In genomic region chr6:118373294-118373693, GRCm38 (mm10) we compare ENCODE assay signal across 8 mouse cellular contexts. TPM values are rescaled to one million over a fixed set of nuclear protein-coding genes. Genes with fewer than 3 reads are reported as not detected.
DNase-seq lines count a peak whose midpoint lies in the region; ATAC-seq and TF ChIP-seq lines count a peak whose summit lies in the region.

No protein-coding gene starts in this region.

- H3K9me3 ChIP-seq in kidney, embryonic 16.5 days (ENCODE audit: low read length): no peaks in the 10 kb centered on the region
- no peaks in the 10 kb centered on the region for H3K9me3 ChIP-seq in MEL (replicated peaks; ENCODE audit: insufficient read depth, low read length)
- H3K9me3 ChIP-seq in midbrain, embryonic 16.5 days (replicated peaks; ENCODE audit: control insufficient read depth, low read length, poor library complexity, severe bottlenecking): no peaks in the 10 kb centered on the region

- no peaks in the 10 kb centered on the region for H3K79me2 ChIP-seq in MEL (ENCODE audit: control insufficient read depth, insufficient read depth, low read length, poor library complexity)

- TF ChIP-seq EP300 in MEL (IDR thresholded peaks at IDR 0.05; ENCODE audit: low read depth in 1 of 2, low read length in 2 of 2): no peak

- TF ChIP-seq RAD21 in MEL (IDR thresholded peaks at IDR 0.05; ENCODE audit: low read depth, low read length): peak; percentile 48

- peak; percentile 62 to 80 (median 75) for TF ChIP-seq CTCF in MEL (IDR thresholded peaks at IDR 0.05 in 2 of 3, conservative IDR thresholded peaks at IDR 0.05 in 1 of 3; ENCODE audit: control insufficient read depth in 1 of 3, insufficient read depth in 1 of 3, low read depth in 2 of 3, low read length in 3 of 3, poor library complexity in 1 of 3, severe bottlenecking in 1 of 3)

- peaks cover 8% of the 10 kb centered on the region; the same call in 1 of the 2 replicates for H3K27me3 ChIP-seq in kidney, embryonic 16.5 days (ENCODE audit: insufficient read depth, low read length)
- H3K27me3 ChIP-seq in MEL (ENCODE audit: control insufficient read depth in 1 of 2, insufficient read depth in 2 of 2, low read length in 2 of 2): no peaks in the 10 kb centered on the region
- H3K27me3 ChIP-seq in midbrain, embryonic 16.5 days (ENCODE audit: control insufficient read depth, insufficient read depth, low read depth, low read length): no peaks in the 10 kb centered on the region

- intact Hi-C loops in gastrocnemius, postnatal 14 days (cut with DNase I; ENCODE audit: low total_unique reads): no loop called here
- intact Hi-C loops in left cerebral cortex, postnatal 14 days (cut with DNase I): no loop called here

- no peak overlapping the region for H3K4me3 ChIP-seq in kidney, embryonic 16.5 days (ENCODE audit: low read length)
- no peak overlapping the region for H3K4me3 ChIP-seq in MEL (ENCODE audit: control insufficient read depth in 1 of 2, insufficient read depth in 1 of 2, low read depth in 2 of 2, low read length in 2 of 2)
- no peak overlapping the region for H3K4me3 ChIP-seq in midbrain, embryonic 16.5 days (ENCODE audit: low read depth, low read length)

- no peak overlapping the region for H3K27ac ChIP-seq in kidney, embryonic 16.5 days (ENCODE audit: low read length)
- no peak overlapping the region for H3K27ac ChIP-seq in MEL (ENCODE audit: control insufficient read depth, low read depth, low read length)
- no peak overlapping the region for H3K27ac ChIP-seq in midbrain, embryonic 16.5 days (ENCODE audit: low read length)

- no peaks in the 10 kb centered on the region for H3K36me3 ChIP-seq in kidney, embryonic 16.5 days (ENCODE audit: insufficient read depth, low read length)
- H3K36me3 ChIP-seq in MEL (ENCODE audit: control insufficient read depth in 1 of 2, insufficient read depth in 2 of 2, low read length in 2 of 2): no peaks in the 10 kb centered on the region
- H3K36me3 ChIP-seq in midbrain, embryonic 16.5 days (ENCODE audit: control insufficient read depth, insufficient read depth, low read length): no peaks in the 10 kb centered on the region

- no peak for TF ChIP-seq POLR2A in MEL (IDR thresholded peaks at IDR 0.05; ENCODE audit: control insufficient read depth in 1 of 2, insufficient read depth in 1 of 2, low read depth in 1 of 2, low read length in 2 of 2, poor library complexity in 1 of 2)

- no peaks in the 10 kb centered on the region for H3K4me1 ChIP-seq in kidney, embryonic 16.5 days (ENCODE audit: insufficient read depth, low read length)
- no peaks in the 10 kb centered on the region for H3K4me1 ChIP-seq in MEL (ENCODE audit: control insufficient read depth in 1 of 2, insufficient read depth in 2 of 2, low read length in 2 of 2)
- H3K4me1 ChIP-seq in midbrain, embryonic 16.5 days (ENCODE audit: control insufficient read depth, insufficient read depth, low read length): no peaks in the 10 kb centered on the region

- WGBS in kidney, embryonic 16.5 days: 30% methylated on average over 5 of the region's 5 CpGs
- 38% methylated on average over 5 of the region's 5 CpGs for WGBS in midbrain, embryonic 16.5 days

- no peak overlapping the region for H3K4me2 ChIP-seq in kidney, embryonic 16.5 days (replicated peaks; ENCODE audit: low read depth, low read length)
- no peak overlapping the region for H3K4me2 ChIP-seq in midbrain, embryonic 16.5 days (ENCODE audit: low read length)

- ATAC-seq in kidney, embryonic 16.5 days (ENCODE audit: low FRiP score, low TSS enrichment): no peak
- no peak for ATAC-seq in midbrain, embryonic 16.5 days

- peak; percentile 39 for DNase-seq in kidney, adult 9 months
- DNase-seq in MEL (ENCODE audit: low read depth, low spot score): no peak
- peak; percentile 10 for DNase-seq in c-Kit-positive CD71-positive TER-119-negative erythroid progenitor cells, embryonic 14.5 days (ENCODE audit: low read depth)
- peak; percentile 67 for DNase-seq in gastrocnemius, postnatal 14 days
- peak; percentile 39 to 44 for DNase-seq in left cerebral cortex, postnatal 14 days (ENCODE audit: low spot score in 2 of 2)
- peak; percentile 65 for DNase-seq in retina, postnatal 1 day

- no peak overlapping the region for H3K9ac ChIP-seq in kidney, embryonic 16.5 days (replicated peaks; ENCODE audit: low read length)
- no peak overlapping the region for H3K9ac ChIP-seq in MEL (ENCODE audit: control insufficient read depth, low read depth, low read length, poor library complexity, severe bottlenecking)
- H3K9ac ChIP-seq in midbrain, embryonic 16.5 days (ENCODE audit: low read depth, low read length): no peak overlapping the region

TF ChIP-seq in MEL, 35 proteins besides CTCF, POLR2A, EP300 and RAD21:
- TF ChIP-seq SMC3 (IDR thresholded peaks at IDR 0.05; ENCODE audit: low read depth, low read length) (peak; percentile 47), MAZ (IDR thresholded peaks at IDR 0.05; ENCODE audit: low read depth, low read length) (no peak), BHLHE40 (IDR thresholded peaks at IDR 0.05; ENCODE audit: borderline replicate concordance, low read depth, low read length) (no peak)

RNA-seq across cellular contexts. Expression of gene Bms1, which starts 46.0 kb away (rescaled TPM):
- 40.0 and 40.4 TPM in 2 replicates for polyA plus RNA-seq in kidney, embryonic 16.5 days (2015; fragmentation: Nextera tagmentation; extraction: Ambion mirVana)
- total RNA-seq in MEL (2012; rRNA removed): 95.3 and 100 TPM in 2 replicates
- 100 to 1,000 TPM; 109 to 384 TPM for polyA plus RNA-seq in MEL (2012; ENCODE audit: insufficient read depth in 1 of 2, insufficient read length in 2 of 2, low read depth in 1 of 2, low replicate concordance in 2 of 2, missing spikeins in 1 of 2)
- total RNA-seq in gastrocnemius, postnatal 14 days (2021): 10 to 100 TPM; 23.2 to 24.7 TPM
- 10 to 100 TPM; 25.2 to 28.0 TPM for total RNA-seq in left cerebral cortex, postnatal 14 days (2021)
- polyA plus RNA-seq in midbrain, embryonic 16.5 days (2015; fragmentation: Nextera tagmentation; extraction: Ambion mirVana): 23.1 and 23.5 TPM in 2 replicates
